Mouse (Mus musculus): ENCODE data around the gene AA467197. TPM values are rescaled to one million over a fixed set of nuclear protein-coding genes. Genes with fewer than 3 reads are reported as not detected.
A peak's percentile ranks its signal among the peaks of the same experiment; 100 is the strongest.

The AA467197 gene
- total RNA-seq, 2 experiments from 2014 or later, result 0.56 TPM; not detected in 1

- intact Hi-C loops (cut with DNase I), result loop anchor here (10.0 kb wide), 1 partner anchor 123 kb away; no protein-coding TSS in a partner anchor
- DNase-seq, result peak; percentile 29 to 31
Observed at GRCm38 (mm10) chr2:122631226-122631801, 5.5 kb upstream of the AA467197 start.

- intact Hi-C loops (cut with DNase I), result loop anchor here (10.0 kb wide), 1 partner anchor 117 kb away; no protein-coding TSS in a partner anchor
Observed at GRCm38 (mm10) chr2:122637526-122637997, 776 bp downstream of the AA467197 start.

GRCm38 (mm10) chr2:122638029-122638428, 1.2 kb downstream of the AA467197 start:
- intact Hi-C loops (cut with DNase I), result loop anchor here (10.0 kb wide), 1 partner anchor 117 kb away; no protein-coding TSS in a partner anchor

More at GRCm38 (mm10) chr2:122637526-122637997, 776 bp downstream of the AA467197 start:
- DNase-seq, result peak; percentile 62

GRCm38 (mm10) chr2:122638673-122639072, 1.9 kb downstream of the AA467197 start:
- DNase-seq, result no peak
- intact Hi-C loops (cut with DNase I), result loop anchor here (10.0 kb wide), 1 partner anchor 116 kb away; no protein-coding TSS in a partner anchor

More at GRCm38 (mm10) chr2:122638029-122638428, 1.2 kb downstream of the AA467197 start:
- no peak for DNase-seq

DNA sequence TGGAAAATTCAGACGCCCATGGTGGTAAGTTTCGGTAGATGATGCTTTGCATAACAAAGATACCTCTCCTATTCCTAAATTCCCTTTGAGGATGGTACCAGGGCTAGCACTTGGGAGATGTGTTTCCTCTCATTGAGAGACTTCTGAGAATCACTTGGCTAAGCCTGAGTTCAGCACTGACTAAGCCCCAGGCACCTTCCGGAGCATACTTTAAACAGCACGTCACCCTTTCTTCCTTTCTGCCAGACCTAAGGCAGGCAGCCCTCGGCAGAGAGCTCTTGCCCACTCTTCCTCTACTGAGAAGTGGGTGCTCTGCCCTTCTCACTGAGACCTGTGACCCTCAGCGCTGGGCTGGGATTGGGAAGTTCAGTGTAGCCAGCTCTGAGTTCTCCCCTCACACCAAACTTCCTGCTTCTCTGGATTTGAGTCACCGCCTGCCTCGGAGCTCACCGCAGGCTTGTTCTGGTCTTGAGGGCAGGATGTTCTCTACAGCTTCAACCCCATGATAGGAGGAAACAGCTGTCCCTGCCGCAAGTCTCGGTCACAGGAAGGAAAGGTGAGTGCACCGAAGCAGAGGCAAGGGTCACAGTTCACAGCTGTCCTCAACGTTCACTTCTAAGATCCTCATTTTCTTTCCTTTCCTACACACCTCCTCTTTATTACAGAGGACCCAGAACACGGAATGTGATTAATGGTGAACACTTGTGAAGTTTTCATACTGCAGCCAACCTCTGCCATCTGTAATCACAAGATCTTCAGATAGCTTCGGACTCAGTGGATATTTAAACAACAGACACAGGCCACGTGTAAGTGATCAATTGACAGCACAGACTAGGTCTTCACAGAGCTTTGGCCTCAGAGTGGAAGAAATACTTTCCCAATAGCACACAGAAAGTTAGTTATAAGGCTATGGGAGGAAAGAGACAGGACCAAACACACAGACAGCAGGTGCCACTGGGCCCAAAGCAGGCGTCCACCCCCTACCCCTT, 15.6 kb downstream of the AA467197 start:
- intact Hi-C loops (cut with DNase I), result no loop called here
- DNase-seq, result no peak

DNA sequence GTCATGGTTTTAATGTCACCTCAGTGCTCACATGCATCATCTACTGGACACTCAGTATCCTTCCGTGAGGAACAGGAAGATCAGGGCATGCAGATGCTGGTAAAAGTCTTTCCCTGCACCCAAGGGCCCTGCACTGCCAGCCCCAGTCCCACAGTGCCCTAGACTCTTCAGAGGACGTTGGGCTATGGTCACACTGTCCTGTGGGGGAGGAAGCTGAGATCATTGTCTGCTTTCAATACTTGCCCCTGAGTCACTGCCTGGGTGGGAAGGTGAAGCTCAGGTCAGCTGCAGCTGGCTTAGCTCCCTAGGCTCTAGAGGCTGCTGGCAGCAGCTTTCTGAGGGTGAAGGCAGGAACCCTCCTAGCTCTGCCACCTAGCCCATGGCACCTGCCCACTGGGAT, 19.3 kb downstream of the AA467197 start:
- no peak for DNase-seq
- intact Hi-C loops (cut with DNase I), result no loop called here

DNA sequence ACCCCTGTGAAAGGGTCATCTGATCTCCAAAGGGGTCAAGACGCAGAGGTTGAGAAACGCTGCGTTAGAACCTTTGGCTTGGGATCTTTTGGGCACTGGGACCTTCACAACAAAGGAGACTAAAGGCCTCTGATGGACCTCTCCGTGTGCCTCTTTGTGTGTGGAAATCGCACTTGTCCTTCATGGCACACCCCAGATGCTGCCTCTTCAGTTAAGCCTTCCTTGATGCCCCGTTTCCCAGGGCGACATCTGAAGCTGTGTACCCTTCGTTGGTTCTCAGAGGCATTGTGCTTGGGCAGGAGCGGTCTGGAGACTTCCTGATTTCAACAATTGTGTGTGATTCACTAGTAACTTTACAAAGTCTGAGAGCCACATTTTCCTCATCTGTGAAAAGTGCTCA, 20.0 kb downstream of the AA467197 start:
- DNase-seq, result no peak
- intact Hi-C loops (cut with DNase I), result no loop called here

DNA sequence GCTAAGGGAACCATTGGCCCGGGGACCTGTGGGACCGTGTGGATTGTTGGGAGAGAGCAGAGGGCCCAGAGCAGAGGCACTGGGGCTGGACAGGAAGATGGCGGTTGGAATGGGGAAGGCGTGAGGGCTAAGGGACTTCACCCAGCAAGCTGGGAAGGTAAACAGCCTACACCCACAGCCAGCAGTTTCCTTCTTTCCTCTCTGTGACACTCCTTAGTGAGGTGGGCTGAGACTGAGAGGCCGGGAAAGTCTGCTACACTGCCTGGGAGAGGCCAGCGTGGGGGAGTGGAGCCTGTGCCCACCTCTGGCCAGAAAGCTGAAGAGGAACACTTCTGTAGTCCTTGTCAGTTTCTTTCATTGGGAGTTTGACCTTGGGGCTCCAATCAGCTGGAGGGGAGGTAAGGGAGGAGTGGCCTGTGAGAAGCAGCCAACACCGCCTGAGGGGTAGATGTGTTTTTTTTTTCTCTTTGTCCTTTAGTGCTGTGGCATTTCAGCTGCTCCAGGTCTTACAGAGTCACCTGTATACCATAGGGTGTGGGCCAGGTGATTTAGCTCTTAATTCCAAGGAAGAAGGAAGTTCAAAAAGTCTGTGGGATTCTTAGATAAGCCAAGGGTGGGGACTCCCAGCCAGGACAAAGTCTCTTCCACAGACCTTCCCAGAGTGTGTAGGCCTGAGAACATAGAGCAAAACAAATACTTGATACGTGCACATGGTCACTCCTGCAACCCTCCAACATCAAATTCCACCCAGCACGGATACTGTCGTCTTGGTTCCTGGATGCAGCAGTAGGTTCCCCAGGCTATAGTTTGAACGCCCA, 21.1 kb downstream of the AA467197 start:
- DNase-seq, result no peak
- intact Hi-C loops (cut with DNase I), result no loop called here

DNA sequence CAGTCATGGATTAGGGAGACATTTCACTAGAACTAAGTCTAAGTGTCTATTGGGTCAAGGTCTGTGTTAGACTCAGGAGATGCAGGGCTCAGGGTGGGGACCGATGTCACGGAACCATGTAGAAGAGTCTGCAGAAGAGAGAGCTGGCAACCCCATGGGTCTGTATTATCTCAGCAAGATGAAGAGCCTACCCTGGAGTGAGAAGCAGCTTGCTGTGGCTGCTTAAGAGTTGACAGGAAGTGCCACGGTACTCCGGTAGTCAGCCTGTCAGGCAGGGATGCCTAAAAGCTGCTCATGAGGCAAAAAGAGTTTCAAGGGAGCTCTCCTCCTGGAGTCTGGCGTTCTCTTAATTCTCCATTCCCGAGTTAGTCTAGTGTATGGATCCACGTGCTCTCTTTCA, 23.0 kb downstream of the AA467197 start:
- intact Hi-C loops (cut with DNase I), result loop anchor here (10.0 kb wide), 1 partner anchor 95 kb away; no protein-coding TSS in a partner anchor

DNA sequence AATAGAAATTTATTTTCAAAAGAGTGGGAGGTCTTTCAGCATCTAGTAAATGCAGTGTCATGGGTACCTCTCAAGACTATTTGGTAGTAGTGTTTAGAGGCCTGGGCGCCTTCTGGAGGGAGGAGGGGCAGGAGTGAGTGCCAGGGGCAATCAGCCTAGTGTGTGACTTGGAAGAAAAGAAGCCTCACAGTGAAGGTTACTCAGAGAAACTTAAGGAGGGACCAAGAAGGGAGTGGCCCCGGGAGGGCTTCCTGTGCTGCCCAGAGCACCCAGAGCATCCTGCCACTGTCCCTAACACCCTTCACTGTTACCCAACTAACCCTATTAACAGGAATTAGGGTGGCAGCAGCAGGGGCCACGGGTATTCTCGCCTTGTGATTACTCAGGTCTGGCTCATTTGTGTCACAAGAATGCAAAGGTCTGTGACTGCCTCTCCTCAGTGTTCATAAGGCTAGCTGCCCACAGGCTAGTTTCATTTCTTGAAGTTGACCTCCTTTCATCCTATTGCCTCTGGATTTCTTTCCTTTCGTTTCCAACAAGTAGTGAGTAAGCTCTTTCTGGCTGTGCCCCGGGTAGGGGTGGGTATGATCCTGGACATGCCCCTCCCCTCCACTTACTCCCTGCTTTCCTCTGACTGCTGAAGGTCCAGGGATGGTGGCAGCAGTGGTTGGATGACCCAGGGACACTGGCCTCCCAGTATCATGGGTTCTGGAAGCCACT, 28.6 kb downstream of the AA467197 start:
- no peak for DNase-seq

More for the DNA sequence above, 23.0 kb downstream of the AA467197 start:
- no peak for DNase-seq

GRCm38 (mm10) chr2:122665973-122666875, 29.4 kb downstream of the AA467197 start:
- intact Hi-C loops (cut with DNase I), result loop anchor here (10.0 kb wide), 1 partner anchor 89 kb away; no protein-coding TSS in a partner anchor
- peak in 1 of 2 experiments; percentile 20 for DNase-seq

More for the DNA sequence above, 28.6 kb downstream of the AA467197 start:
- intact Hi-C loops (cut with DNase I), result loop anchor here (10.0 kb wide), 1 partner anchor 89 kb away; no protein-coding TSS in a partner anchor

DNA sequence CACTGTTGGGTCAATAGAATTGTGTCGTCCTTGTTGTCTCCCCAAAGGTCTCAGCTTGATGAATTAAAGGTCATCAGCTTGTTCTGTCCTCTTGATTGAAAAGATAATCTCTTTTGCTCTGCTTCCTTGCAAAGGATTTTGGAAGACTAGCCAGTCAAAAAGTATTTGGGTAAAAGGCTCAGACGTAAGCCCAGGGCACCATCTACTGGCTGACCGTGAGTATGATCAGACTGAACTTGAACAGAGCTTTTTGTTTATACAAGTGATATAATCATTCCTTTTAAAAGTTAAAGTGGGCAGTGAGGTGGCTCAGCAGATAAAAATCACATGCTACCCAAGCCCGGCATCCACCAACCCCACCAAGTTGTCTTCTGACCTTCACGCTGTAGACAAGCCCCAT, 31.1 kb downstream of the AA467197 start:
- peak in 1 of 2 experiments; percentile 12 for DNase-seq
- intact Hi-C loops (cut with DNase I), result loop anchor here (10.0 kb wide), 1 partner anchor 87 kb away; no protein-coding TSS in a partner anchor

DNA sequence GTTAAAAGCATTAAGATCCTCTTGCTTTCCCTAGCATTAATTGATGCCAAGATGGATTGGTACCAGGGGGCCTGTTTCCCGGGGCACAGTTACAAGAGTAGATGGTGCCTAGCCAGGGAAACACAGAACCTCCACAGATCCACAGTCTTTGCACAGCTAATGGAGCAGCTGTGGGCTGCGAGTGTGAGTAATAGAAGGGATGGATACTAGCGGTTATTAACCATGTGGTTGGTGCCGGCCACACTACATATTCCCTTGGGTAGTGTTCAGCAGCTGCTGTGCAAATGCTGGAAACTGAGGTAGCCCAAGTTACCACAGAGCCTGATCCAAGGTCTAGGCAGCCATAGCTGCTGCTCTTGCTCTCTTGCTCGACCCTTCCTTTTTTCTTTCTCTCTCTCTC, 34.9 kb downstream of the AA467197 start:
- no peak for DNase-seq
- intact Hi-C loops (cut with DNase I), result no loop called here

GRCm38 (mm10) chr2:122672841-122673240, 36.1 kb downstream of the AA467197 start:
- intact Hi-C loops (cut with DNase I), result no loop called here

DNA sequence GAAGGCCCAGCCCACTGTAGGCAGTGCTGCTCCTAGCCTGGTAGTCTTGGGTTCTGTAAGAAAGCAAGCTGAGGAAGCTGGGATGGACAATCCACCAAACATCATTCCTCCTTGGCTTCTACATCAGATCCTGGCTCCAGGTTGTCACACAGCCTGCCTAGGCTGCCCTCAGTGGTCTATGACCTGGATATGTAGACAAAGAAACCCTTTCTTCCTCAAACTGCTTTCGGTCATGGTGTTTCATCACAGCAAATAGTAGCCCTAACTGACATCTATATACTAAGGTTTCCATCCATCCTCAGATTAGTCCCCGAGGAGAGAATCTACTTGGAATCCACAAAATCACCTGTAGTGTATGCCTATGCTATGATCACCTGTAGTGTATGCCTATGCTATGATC, 38.3 kb downstream of the AA467197 start:
- no peak for DNase-seq
- intact Hi-C loops (cut with DNase I), result no loop called here

More at GRCm38 (mm10) chr2:122672841-122673240, 36.1 kb downstream of the AA467197 start:
- no peak for DNase-seq

GRCm38 (mm10) chr2:122681379-122682137, 44.8 kb downstream of the AA467197 start:
- intact Hi-C loops (cut with DNase I), result no loop called here
- DNase-seq, result no peak

DNA sequence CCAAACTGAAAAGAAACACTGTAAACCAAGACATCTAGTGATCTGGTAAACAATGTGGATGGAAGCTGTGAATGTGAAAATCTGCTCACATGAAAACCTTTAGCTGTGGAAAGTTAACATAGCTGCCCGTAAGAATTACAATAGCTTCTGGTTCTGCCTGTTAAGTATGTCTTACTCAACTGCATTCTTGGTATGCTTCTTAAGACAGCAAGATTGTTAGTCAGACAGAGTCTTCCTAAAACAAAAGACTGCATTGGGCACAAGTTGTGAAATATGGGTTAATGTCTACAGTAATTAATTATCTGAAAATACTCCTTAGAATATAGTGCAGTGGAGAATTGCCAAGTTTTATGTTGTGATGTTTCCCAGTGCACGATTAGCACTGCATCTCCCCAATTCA, 45.7 kb downstream of the AA467197 start:
- DNase-seq, result no peak
- intact Hi-C loops (cut with DNase I), result no loop called here
